Mouse (Mus musculus) cerebral cortex, adult 2 months (tissue): Measurements from ENCODE around the gene Oas1e.

Source experiments
- WGBS: fragments of 180-500 bp; shearing (Covaris S2); methylation state at CpG from one replicate; pipeline ENCODE4 v1.1.7; 2018; 5-methylcytosine and 5-hydroxymethylcytosine counted together

The Oas1e gene

GRCm38 (mm10) chr5:120775287-120775985, 19.9 kb downstream of the Oas1e start:
- WGBS = 79% methylated on average over 14 of the region's 14 CpGs

GRCm38 (mm10) chr5:120769396-120769795, 25.9 kb downstream of the Oas1e start:
- 77% methylated on average over 3 of the region's 3 CpGs for WGBS

GRCm38 (mm10) chr5:120765010-120765409, 30.3 kb downstream of the Oas1e start:
- WGBS = 79% methylated on average over 8 of the region's 8 CpGs

GRCm38 (mm10) chr5:120761901-120762300, 33.4 kb downstream of the Oas1e start:
- 50% methylated on average over 6 of the region's 6 CpGs for WGBS

- WGBS = 90% methylated on average over 4 of the region's 4 CpGs
These were observed 41.1 kb downstream of the Oas1e start for GRCm38 (mm10) chr5:120754215-120754614.

- WGBS = 83% methylated on average over 3 of the region's 3 CpGs
These were observed 42.5 kb downstream of the Oas1e start for GRCm38 (mm10) chr5:120752786-120753185.

- 84% methylated on average over 3 of the region's 3 CpGs for whole genome bisulfite sequencing
These were observed 44.1 kb downstream of the Oas1e start for GRCm38 (mm10) chr5:120751206-120751605.

GRCm38 (mm10) chr5:120749688-120750087, 45.6 kb downstream of the Oas1e start, which contains the start of gene Oas2:
Gene Oas2, minus strand, starts transcription at chr5:120749853.
- 55% methylated on average over 5 of the region's 5 CpGs for WGBS

GRCm38 (mm10) chr5:120746451-120746850, 48.9 kb downstream of the Oas1e start:
- WGBS = 7% methylated on average over 5 of the region's 5 CpGs

- WGBS = 39% methylated on average over 4 of the region's 4 CpGs
These were observed 53.2 kb downstream of the Oas1e start for GRCm38 (mm10) chr5:120742125-120742524.
